Mouse (Mus musculus) heart, adult 10 weeks (tissue): ENCODE data around the gene Pde4dip. TPM values are rescaled to one million over a fixed set of nuclear protein-coding genes. Genes with fewer than 3 reads are reported as not detected.

ENCODE experiments used
- polyA plus RNA-seq: library from polyadenylated mRNA; stranded (reverse); fragments of 350-450 nt; fragmentation: Illumina TruSeq; extraction: RNeasy Lipid Tissue Mini Kit (QIAGEN cat#74804); gene quantifications from one replicate; pipeline ENCODE4 v1.2.3, GENCODE M21; 2014; ENCODE audit warnings: low read depth, low replicate concordance

Gene Pde4dip
- 1,510 TPM for polyA plus RNA-seq

DNA sequence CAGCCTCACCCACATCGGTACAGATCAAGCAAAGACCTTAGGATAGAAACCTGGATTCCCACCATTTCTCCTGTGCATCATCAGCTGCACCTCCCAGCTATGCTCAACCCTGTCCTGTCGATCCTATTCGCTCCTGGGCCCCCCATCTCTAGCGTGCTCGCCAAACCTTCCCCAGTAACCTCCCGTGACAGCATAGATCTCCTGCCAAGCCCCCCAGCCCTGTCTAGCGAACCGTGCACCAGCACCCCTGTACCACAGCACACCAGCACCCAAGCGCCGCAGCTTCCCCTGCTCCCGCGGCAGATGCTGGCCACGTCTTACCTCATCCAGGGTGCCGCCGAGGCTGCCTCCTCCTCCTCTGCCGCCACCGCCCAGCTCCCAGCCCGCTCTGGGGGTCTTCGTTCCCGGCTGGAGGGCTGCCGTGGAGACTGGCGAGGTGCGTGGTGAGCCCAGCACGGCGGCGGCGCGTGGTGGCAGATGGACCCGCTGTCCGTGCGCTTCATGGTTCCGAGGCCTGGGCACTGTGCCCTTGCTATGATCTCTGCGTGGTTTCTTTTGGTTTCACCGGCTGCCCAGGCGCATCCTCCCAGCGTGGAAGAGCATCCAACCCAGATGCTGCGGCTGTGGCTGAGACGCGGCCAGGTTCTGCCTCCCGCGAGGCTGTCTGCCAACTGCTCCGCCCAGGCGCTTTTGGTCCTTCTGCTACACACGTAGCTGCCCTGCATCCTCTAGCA lies at the start of gene Pde4dip:
Gene Pde4dip, minus strand, starts transcription at position 540 of the 734 bp plus-strand sequence.

DNA sequence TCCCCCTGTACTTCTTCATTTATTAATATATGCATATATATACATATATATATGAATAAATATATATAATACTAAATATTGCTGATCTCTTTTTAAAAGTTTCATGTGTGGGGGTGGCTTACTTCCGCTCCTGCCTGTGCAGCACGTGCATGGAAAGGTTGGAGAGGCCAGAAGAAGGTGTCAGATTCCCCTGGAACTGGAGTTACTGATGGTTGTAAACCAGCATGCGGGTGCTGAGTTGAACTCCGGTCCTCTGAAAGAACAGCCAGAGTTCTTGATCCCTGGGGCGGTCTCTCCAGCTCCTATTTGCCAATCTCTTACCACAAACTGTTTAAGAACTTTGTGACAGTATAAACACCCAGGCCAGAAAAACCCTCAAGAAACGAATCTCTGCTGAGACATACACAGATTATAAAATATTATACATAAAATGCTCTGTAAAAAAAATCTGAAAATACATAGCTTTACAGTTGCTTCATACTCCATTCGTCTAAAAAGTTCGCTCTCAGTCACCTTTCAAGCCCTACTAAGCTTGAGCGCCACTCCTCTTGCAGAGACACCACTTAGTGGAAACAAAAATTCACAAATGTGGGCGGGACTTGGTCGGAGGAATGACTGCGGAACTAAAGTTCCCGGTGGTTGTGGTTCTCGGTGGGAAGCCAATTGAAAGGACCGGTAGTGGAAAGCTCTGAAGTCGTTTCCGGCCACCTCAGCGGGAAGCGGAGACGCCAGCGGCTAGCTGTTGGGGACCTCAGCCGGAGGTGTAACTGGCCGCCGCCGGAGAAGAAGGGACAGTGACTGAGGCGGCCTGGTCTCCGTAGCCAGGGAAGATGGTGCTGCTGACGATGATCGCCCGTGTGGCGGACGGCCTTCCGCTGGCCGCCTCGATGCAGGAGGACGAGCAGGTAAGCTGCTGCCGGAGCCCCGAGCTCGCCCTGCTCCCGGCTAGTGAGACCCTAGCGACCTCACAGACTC lies 12.3 kb upstream of the Pde4dip start, which contains the start of gene Sec22b:
Gene Sec22b, plus strand, starts transcription at position 675 of the 975 bp plus-strand sequence.

DNA sequence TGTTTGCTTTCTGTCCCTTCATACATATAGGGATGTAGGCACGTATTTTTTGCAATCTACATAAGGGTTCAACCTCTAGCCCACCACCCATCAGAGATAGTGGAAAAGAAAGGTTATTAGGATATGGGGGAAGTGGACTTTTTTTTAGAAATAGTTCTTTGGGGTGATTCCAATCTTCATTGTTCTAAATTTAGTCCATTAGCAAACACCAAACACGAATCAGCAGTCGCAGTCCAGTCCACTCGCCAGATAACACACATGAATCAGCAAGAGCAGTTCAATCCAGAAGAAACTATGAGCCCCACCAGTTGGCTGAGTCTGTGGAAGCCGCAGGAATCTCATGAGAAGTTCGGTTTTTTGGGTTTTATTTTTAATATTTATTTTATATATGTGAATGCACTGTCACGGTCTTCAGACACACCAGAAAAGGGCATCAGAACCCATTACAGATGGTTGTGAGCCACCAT lies 213.8 kb downstream of the Pde4dip start, which contains the start of gene Gm17651:
Gene Gm17651, minus strand, starts transcription at position 51 of the 467 bp plus-strand sequence.

GRCm38 (mm10) chr3:97657655-97658411 lies 230.7 kb downstream of the Pde4dip start, which contains the start of gene Prkab2:
Prkab2 (plus strand) TSS chr3:97658193.

Other genes with a start within 250 kb of the Pde4dip start
- 27.5 TPM for gene Prkab2, start 230.5 kb downstream of the Pde4dip start, polyA plus RNA-seq
- gene Gm17651, start 214.0 kb downstream of the Pde4dip start, polyA plus RNA-seq, result not detected
- 39.2 TPM for gene Sec22b, start 12.5 kb upstream of the Pde4dip start, polyA plus RNA-seq
- gene Notch2, start 124.8 kb upstream of the Pde4dip start, polyA plus RNA-seq, result 8.0 TPM